Mouse (Mus musculus) heart, embryonic 12.5 days (tissue): ENCODE data around the gene Daam1. TPM values are rescaled to one million over a fixed set of nuclear protein-coding genes. Genes with fewer than 3 reads are reported as not detected.
A peak's percentile ranks its signal among the peaks of the same experiment; 100 is the strongest.

Experiments
- ATAC-seq: fragments of 200-750 bp; cut with Nextera tagmentation; 2 replicates; pipeline ENCODE4 v1.8.0; 2017; ENCODE audit warnings: moderate TSS enrichment, moderate library complexity; ENCODE audit not compliant: insufficient number of reproducible peaks, low FRiP score
- H3K27ac ChIP-seq: fragments of 300-500 bp; sonication (generic); 2 replicates; pipeline ENCODE4 v1.5.1; 2016; ENCODE audit warnings: mild to moderate bottlenecking, moderate library complexity; ENCODE audit not compliant: poor library complexity, severe bottlenecking
- H3K27me3 ChIP-seq: fragments of 300-500 bp; sonication (generic); replicated peaks from 2 replicates; pipeline ENCODE4 v1.6.1; 2016; ENCODE audit warnings: mild to moderate bottlenecking, moderate library complexity
- H3K36me3 ChIP-seq: fragments of 300-500 bp; sonication (generic); 2 replicates; pipeline ENCODE4 v1.6.1; 2016; ENCODE audit warnings: mild to moderate bottlenecking, moderate library complexity
- H3K4me1 ChIP-seq: fragments of 300-500 bp; sonication (generic); replicated peaks from 2 replicates; pipeline ENCODE4 v1.6.1; 2016; ENCODE audit warnings: mild to moderate bottlenecking
- H3K4me2 ChIP-seq: fragments of 300-500 bp; sonication (generic); 2 replicates; pipeline ENCODE4 v1.6.1; 2016; ENCODE audit warnings: mild to moderate bottlenecking, moderate library complexity
- H3K4me3 ChIP-seq: fragments of 300-500 bp; sonication (generic); 2 replicates; pipeline ENCODE4 v1.5.1; 2016; ENCODE audit warnings: mild to moderate bottlenecking
- H3K9ac ChIP-seq: fragments of 300-500 bp; sonication (generic); 2 replicates; pipeline ENCODE4 v1.6.1; 2016; ENCODE audit warnings: mild to moderate bottlenecking, moderate library complexity
- H3K9me3 ChIP-seq: fragments of 300-500 bp; sonication (generic); replicated peaks from 2 replicates; pipeline ENCODE4 v1.6.1; 2016; ENCODE audit warnings: mild to moderate bottlenecking, moderate library complexity
- whole genome bisulfite sequencing: fragments of 180-500 bp; shearing (Covaris S2); methylation state at CpG from one replicate; pipeline ENCODE4 v1.1.7; 2016; 5-methylcytosine and 5-hydroxymethylcytosine counted together
- polyA plus RNA-seq: library from polyadenylated mRNA; unstranded; fragments of >200 nt; fragmentation: Nextera tagmentation; extraction: Ambion mirVana; gene quantifications from 2 replicates; pipeline ENCODE4 v1.2.1, GENCODE M21; 2016

The Daam1 gene
- polyA plus RNA-seq, 1 experiment from 2014 or later: 23.1 TPM

- Histone ChIP-seq H3K9me3 (no peaks in the 10 kb centered on the region), H3K36me3 (no peaks in the 10 kb centered on the region), H3K4me1 (peaks cover 32% of the 10 kb centered on the region), H3K27ac (peak overlapping the region; percentile 45), H3K4me2 (no peak overlapping the region), H3K9ac (no peak overlapping the region), H3K4me3 (no peak overlapping the region), H3K27me3 (no peaks in the 10 kb centered on the region)
- WGBS: 59% methylated on average over 9 of the region's 9 CpGs
- no peak for ATAC-seq
Observed at GRCm38 (mm10) chr12:71808631-71809030, 22.2 kb upstream of the Daam1 start.

- Histone ChIP-seq H3K9me3 (no peaks in the 10 kb centered on the region), H3K27me3 (no peaks in the 10 kb centered on the region), H3K36me3 (no peaks in the 10 kb centered on the region), H3K9ac (no peak overlapping the region), H3K4me1 (peaks cover 37% of the 10 kb centered on the region), H3K4me3 (no peak overlapping the region), H3K4me2 (no peak overlapping the region), H3K27ac (no peak overlapping the region)
- 84% methylated on average over 3 of the region's 3 CpGs for WGBS
- ATAC-seq: no peak
Observed at GRCm38 (mm10) chr12:71809550-71809949, 21.3 kb upstream of the Daam1 start.

DNA sequence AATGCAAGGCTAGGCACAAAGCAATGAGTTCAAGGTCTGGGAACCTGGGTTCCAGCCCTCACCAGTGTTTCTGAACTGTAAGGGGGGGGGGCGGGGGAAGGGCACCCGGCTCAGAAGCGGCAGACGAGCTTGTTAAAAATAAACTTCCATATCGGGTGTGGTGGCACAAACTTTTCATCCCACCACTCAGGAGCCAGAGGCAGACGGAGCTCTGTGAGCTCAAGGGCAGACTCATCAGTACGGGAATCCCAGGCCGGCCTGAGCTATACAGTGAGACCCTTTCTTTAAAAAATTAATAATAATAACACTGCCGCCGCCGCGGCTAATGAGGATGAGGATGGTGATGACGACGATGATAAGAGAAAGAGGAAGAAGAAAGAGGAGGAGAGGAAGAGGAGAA is 18.3 kb upstream of the Daam1 start:
- Histone ChIP-seq H3K9ac (no peak overlapping the region), H3K27me3 (no peaks in the 10 kb centered on the region), H3K4me2 (no peak overlapping the region), H3K9me3 (no peaks in the 10 kb centered on the region), H3K36me3 (no peaks in the 10 kb centered on the region), H3K4me1 (peaks cover 41% of the 10 kb centered on the region), H3K27ac (peak overlapping the region; percentile 69), H3K4me3 (no peak overlapping the region)
- no peak; the same call in 1 of the 2 replicates for ATAC-seq
- 60% methylated on average over 14 of the region's 14 CpGs for WGBS

DNA sequence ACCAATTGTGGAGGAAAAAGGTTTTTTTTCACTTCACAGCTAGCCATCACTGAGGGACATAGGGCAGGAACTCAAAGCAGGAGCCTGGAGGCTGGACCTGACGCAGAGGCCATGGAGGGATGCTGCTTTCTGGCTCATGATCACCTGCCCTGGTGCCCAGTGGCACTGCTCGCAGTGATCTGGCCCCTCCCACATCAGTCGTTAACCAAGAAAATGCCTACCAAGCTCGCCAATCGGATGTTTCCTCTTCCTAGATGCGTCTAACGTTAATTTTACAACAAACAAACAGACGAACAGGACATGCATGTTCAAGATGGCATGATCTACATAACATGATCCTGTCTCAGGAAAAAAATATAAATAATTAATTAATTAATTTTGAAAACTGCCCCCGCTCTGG is 17.6 kb upstream of the Daam1 start:
- H3K36me3 ChIP-seq: no peaks in the 10 kb centered on the region
- 84% methylated on average over 9 of the region's 9 CpGs for WGBS
- peak overlapping the region; percentile 69; the same call in 1 of the 2 replicates for H3K27ac ChIP-seq
- no peaks in the 10 kb centered on the region for H3K9me3 ChIP-seq
- H3K4me3 ChIP-seq: no peak overlapping the region
- H3K4me2 ChIP-seq: no peak overlapping the region
- no peaks in the 10 kb centered on the region for H3K27me3 ChIP-seq
- H3K4me1 ChIP-seq: peaks cover 35% of the 10 kb centered on the region
- no peak overlapping the region for H3K9ac ChIP-seq
- no peak for ATAC-seq

GRCm38 (mm10) chr12:71813761-71814160 is 17.1 kb upstream of the Daam1 start:
- Histone ChIP-seq H3K4me3 (no peak overlapping the region), H3K4me1 (peaks cover 30% of the 10 kb centered on the region), H3K27ac (peak overlapping the region; percentile 50; the same call in 1 of the 2 replicates), H3K27me3 (no peaks in the 10 kb centered on the region), H3K4me2 (no peak overlapping the region), H3K9me3 (no peaks in the 10 kb centered on the region), H3K9ac (no peak overlapping the region), H3K36me3 (no peaks in the 10 kb centered on the region)
- ATAC-seq: no peak
- WGBS: 22% methylated on average over 7 of the region's 7 CpGs

DNA sequence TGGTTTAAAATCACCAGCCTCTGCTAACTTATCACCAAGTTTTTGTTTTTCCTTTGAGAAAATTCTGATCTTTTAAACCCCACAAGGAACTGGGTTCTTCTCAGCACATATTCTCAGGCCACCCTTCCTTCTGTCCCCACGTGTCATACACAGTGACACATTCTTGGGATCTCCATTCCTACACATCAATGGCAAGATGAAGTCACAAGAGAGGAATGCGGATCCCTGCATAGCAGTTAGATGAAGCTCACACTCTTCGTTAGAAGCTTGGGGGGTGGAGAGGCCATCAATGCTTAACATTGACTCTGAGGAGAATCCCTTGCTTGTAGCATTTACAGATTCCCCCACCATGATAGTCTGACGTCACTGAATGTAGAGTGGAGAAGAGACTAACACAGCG is 10.8 kb upstream of the Daam1 start:
- no peak overlapping the region; the same call in 1 of the 2 replicates for H3K4me2 ChIP-seq
- peaks cover 15% of the 10 kb centered on the region for H3K4me1 ChIP-seq
- no peaks in the 10 kb centered on the region for H3K36me3 ChIP-seq
- no peaks in the 10 kb centered on the region for H3K27me3 ChIP-seq
- no peaks in the 10 kb centered on the region for H3K9me3 ChIP-seq
- no peak overlapping the region for H3K9ac ChIP-seq
- ATAC-seq: 0 out of 2 replicates have a peak, but pooled peaks have one; percentile 22
- no peak overlapping the region for H3K4me3 ChIP-seq
- 44% methylated on average over 5 of the region's 5 CpGs for WGBS
- H3K27ac ChIP-seq: peak overlapping the region; percentile 18; the same call in 1 of the 2 replicates

DNA sequence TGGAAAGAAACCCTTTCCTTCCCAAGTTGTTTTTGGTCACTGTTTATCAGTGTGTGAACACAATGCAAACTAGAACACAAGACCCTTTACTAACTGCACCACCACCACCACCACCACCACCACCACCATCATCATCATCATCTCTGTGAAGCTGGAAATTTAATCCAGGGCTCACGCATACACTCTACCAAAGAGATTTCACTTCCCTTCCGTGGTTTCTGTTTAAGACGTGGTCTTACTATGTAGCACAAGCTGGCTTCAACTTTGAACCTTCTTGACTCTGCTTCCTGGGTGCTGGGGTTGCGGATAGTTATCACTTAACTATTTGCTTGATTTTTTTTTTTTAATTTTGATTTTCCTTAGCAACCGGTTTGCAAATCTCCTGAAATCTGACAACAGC is 9.6 kb upstream of the Daam1 start:
- Histone ChIP-seq H3K27ac (no peak overlapping the region), H3K4me2 (no peak overlapping the region), H3K4me3 (no peak overlapping the region), H3K4me1 (peaks cover 7% of the 10 kb centered on the region), H3K9ac (no peak overlapping the region), H3K36me3 (no peaks in the 10 kb centered on the region), H3K27me3 (no peaks in the 10 kb centered on the region), H3K9me3 (no peaks in the 10 kb centered on the region)
- 86% methylated on average over 5 of the region's 5 CpGs for WGBS
- no peak for ATAC-seq

DNA sequence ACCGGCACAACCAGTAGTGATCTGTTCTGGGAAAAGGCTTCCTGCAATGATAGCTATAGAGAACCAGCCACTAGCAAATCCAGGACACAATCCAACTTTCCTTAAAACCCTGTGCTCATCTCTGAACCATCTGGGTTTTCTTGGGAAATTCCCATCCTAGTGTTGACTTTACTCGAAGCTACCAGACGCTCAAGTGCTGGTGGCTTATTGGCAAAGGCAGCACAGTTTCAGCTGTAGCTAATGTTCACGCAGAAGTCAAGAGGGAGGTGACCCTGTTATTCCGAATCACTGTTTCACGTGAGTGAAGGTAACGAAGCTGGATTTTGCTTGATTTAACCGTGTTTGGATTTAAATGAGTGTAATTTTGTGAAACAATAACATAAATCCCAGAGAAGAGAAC is 9.1 kb upstream of the Daam1 start:
- no peak overlapping the region for H3K27ac ChIP-seq
- H3K4me3 ChIP-seq: no peak overlapping the region
- peaks cover 7% of the 10 kb centered on the region for H3K4me1 ChIP-seq
- H3K9ac ChIP-seq: no peak overlapping the region
- no peaks in the 10 kb centered on the region for H3K27me3 ChIP-seq
- ATAC-seq: no peak
- H3K4me2 ChIP-seq: no peak overlapping the region
- WGBS: 77% methylated on average over 8 of the region's 8 CpGs
- H3K9me3 ChIP-seq: no peaks in the 10 kb centered on the region
- H3K36me3 ChIP-seq: no peaks in the 10 kb centered on the region

DNA sequence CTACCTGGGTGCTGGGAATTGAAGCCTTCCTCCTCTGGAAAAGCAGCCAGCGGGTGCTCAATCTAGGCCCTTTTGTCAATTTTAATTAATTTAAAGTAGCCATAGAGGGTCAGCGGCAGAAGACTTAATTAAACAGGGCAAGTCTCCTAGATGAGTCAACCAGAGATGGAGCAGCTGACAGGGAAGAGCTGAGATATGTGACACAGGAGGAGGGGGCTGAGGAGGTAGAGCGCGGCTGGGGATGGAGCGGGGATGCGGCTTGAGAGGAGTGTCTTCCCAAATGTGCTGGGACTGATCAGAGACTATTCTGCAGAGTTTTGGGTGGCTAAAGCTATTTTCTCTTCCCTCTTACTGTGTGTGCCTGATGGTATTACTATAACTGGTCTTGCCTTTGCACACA is 6.0 kb upstream of the Daam1 start:
- Histone ChIP-seq H3K27me3 (no peaks in the 10 kb centered on the region), H3K4me2 (no peak overlapping the region), H3K9ac (no peak overlapping the region), H3K9me3 (no peaks in the 10 kb centered on the region), H3K36me3 (no peaks in the 10 kb centered on the region), H3K4me3 (no peak overlapping the region), H3K27ac (no peak overlapping the region), H3K4me1 (peaks cover 5% of the 10 kb centered on the region)
- 78% methylated on average over 6 of the region's 6 CpGs for WGBS
- no peak for ATAC-seq

GRCm38 (mm10) chr12:71830139-71830538 is 739 bp upstream of the Daam1 start:
- peak overlapping the region; percentile 74 for H3K4me2 ChIP-seq
- no peaks in the 10 kb centered on the region for H3K36me3 ChIP-seq
- H3K4me1 ChIP-seq: peaks cover 24% of the 10 kb centered on the region
- 9% methylated on average over 10 of the region's 10 CpGs for WGBS
- no peaks in the 10 kb centered on the region for H3K27me3 ChIP-seq
- peak overlapping the region; percentile 97 for H3K4me3 ChIP-seq
- H3K9me3 ChIP-seq: no peaks in the 10 kb centered on the region
- no peak for ATAC-seq
- peak overlapping the region; percentile 75 for H3K27ac ChIP-seq
- peak overlapping the region; percentile 75 for H3K9ac ChIP-seq

DNA sequence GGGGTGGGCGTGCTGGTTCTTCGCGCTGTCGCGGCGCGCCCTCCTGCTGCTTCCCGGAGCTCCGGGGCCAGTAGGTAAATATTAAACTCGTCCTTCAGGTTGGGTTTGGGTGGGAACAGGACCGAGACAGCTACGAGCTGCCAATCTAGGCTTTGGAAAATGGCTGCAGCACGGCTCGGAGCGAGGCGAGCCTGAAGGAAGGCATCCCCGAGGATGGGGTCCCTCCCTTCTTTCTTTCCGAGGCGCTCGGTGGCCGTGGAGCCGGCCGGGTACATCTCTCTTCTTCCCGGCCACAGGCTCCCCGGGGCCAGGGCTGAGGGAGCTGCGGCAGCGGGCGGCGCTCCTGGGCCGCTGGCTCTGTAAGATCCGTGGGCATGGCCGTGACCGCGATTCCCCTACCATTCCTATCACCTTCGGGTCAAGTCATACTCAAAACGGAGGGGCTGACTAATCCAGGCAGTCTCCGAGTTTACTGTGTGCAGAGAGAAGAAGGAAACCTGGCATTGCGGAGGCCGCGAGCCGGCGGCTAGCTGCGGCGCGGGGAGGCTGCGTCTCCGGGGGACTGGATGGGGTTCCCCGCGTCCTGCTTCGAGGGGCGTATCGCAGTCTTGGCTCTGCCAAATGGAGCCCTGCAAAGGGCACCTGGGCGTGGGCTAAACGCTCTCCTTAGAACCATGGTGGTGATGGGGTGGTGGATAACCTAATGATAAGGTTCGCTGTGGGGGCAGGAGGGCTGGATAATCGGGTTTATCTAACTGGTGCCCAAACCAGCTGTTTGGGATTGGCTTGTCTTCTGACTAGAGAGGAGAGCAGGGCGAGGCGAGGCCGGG is 595 bp downstream of the Daam1 start:
- WGBS: under 1% methylated on average over 59 of the region's 59 CpGs
- H3K9ac ChIP-seq: peak overlapping the region; percentile 94
- peak; percentile 30 for ATAC-seq
- no peaks in the 10 kb centered on the region for H3K27me3 ChIP-seq
- peak overlapping the region; percentile 97 for H3K27ac ChIP-seq
- no peaks in the 10 kb centered on the region for H3K9me3 ChIP-seq
- peak overlapping the region; percentile 76 for H3K4me2 ChIP-seq
- peak overlapping the region; percentile 97 for H3K4me3 ChIP-seq
- H3K4me1 ChIP-seq: peaks cover 32% of the 10 kb centered on the region
- H3K36me3 ChIP-seq: no peaks in the 10 kb centered on the region
